Mouse (Mus musculus) forelimb bud, embryonic 11.5 days (tissue): ENCODE results near the gene Defb10.
A peak's percentile ranks its signal among the peaks of the same experiment; 100 is the strongest.

Experiments
- DNase-seq: peaks from one replicate; pipeline ENCODE4 v3.0.0-alpha.2; 2012; ENCODE audit warnings: low read depth, low spot score

The Defb10 gene

GRCm38 (mm10) chr8:21858586-21858985, at the start of gene Defb10:
Gene Defb10, plus strand, starts transcription at chr8:21858901.
- peak; percentile 23 for DNase-seq

- peak; percentile 2 for DNase-seq
These were observed 26.6 kb downstream of the Defb10 start, which contains the start of gene Defb9 for GRCm38 (mm10) chr8:21885321-21885720. Gene Defb9, minus strand, starts transcription at chr8:21885421.

DNA sequence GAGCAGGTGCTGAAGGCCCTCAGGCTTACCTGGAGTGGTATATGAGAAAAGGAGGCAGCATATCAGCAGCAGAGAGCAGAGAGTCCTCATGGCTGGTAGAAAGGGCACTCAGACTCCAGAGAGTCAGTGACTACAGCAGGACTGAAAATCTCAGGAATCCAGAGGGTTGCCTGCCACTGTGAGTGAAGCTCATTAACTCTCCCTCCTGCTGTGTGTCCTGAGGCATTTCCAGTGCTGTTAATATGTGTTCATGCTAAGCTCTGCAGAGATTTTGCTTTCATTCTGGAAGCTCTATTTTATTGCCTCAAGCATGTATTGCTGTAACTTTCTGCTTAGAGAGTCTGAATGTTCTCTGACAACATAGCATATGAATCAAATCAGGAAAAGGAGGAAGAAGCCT, 47.6 kb downstream of the Defb10 start, which contains the start of gene Defb11:
Gene Defb11 (minus strand): TSS at position 123 of the 400 bp plus-strand sequence.
- peak; percentile 11 for DNase-seq
